Mouse (Mus musculus): Measurements from ENCODE around the gene Gm49405. TPM values are rescaled to one million over a fixed set of nuclear protein-coding genes. Genes with fewer than 3 reads are reported as not detected.

Gene Gm49405
- polyA plus RNA-seq, 1 experiment, result 2.1 TPM

DNA sequence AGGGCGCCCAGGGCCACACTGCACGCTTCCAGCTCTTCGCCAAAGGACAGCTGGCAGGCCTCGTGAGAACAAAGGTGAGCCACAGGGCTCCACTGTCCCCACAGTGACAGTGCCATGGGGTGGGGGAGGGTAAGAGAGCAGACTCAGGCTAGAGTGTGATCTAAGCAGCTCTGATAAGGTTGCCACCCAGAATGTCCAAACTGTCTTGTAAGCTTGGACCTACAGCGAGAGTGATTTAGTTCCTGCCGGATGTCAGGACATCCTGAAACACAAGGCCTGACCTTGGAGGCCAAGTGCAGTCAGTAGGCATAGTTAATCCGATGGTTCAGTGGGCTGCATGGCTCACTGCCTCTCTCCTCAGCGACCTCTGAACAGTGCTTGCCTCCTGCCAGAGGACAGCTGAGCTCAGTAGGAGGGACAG, 15.2 kb upstream of the Gm49405 start:
- H3K4me3 ChIP-seq (ENCODE audit: insufficient read depth, low read length), result no peak overlapping the region
- peaks cover 5% of the 10 kb centered on the region; the same call in 1 of the 2 replicates for H3K4me1 ChIP-seq (ENCODE audit: control insufficient read depth, insufficient read depth, low read length)
- TF ChIP-seq CTCF (IDR thresholded peaks at IDR 0.05; ENCODE audit: borderline replicate concordance, insufficient read depth, low read length) (no peak), POLR2A (IDR thresholded peaks at IDR 0.05; ENCODE audit: low read depth, low read length) (no peak)
- H3K27ac ChIP-seq (ENCODE audit: insufficient read depth, low read length), result no peak overlapping the region

DNA sequence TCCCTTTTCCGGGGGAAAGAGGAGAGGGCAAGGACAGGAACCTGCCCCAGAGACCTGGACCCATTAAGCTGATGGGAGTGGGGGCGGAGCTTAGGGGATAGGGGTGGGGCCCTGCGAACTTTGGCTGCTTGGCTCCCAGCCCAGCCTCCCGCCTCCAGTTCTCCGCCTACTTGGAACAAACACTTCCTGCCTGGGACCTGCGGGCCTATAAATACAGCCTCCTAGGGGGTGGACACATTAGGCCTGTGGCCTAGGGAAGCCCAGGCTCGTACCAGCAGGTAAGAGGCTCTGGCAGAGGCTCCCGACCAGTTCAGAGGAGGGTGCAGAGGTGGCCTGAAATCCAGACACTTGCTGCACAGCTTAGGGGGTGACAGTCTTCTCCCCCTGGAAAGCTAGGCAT, 14.1 kb upstream of the Gm49405 start, which contains the start of gene Acy3:
Acy3 (plus strand) TSS at position 237 of the 400 bp plus-strand sequence.
- TF ChIP-seq CTCF (IDR thresholded peaks at IDR 0.05; ENCODE audit: borderline replicate concordance, insufficient read depth, low read length) (no peak), POLR2A (IDR thresholded peaks at IDR 0.05; ENCODE audit: low read depth, low read length) (peak; percentile 75)
- H3K4me3 ChIP-seq (ENCODE audit: insufficient read depth, low read length), result no peak within 1 kb of the TSS

DNA sequence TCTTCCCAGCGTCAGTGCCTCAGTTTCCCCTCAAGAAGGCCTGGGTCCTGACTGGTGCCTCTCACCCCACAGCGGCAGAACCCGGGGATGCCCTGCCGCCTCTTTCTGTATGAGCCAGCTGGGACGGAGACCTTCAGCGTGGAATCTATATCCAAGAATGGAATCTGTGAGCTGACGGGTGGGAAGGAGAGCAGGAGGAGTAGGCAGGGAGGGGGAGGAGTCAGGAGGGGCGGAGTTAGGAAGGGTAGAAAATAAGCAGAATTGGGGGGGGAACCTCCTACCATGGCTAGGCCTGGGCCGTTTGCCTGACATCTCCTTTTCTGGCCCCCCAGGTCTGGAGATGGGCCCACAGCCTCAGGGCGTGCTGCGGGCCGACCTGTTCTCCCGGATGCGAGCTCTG, 12.4 kb upstream of the Gm49405 start:
- Histone ChIP-seq H3K27ac (ENCODE audit: insufficient read depth, low read length) (no peak overlapping the region), H3K4me3 (ENCODE audit: insufficient read depth, low read length) (no peak overlapping the region), H3K4me1 (ENCODE audit: control insufficient read depth, insufficient read depth, low read length) (peaks cover 5% of the 10 kb centered on the region; the same call in 1 of the 2 replicates)
- TF ChIP-seq POLR2A (IDR thresholded peaks at IDR 0.05; ENCODE audit: low read depth, low read length), result no peak
- no peak for TF ChIP-seq CTCF (IDR thresholded peaks at IDR 0.05; ENCODE audit: borderline replicate concordance, insufficient read depth, low read length)

More for the DNA sequence above, 14.1 kb upstream of the Gm49405 start, which contains the start of gene Acy3:
- no peak within 1 kb of the TSS for H3K27ac ChIP-seq (ENCODE audit: insufficient read depth, low read length)
- H3K4me1 ChIP-seq (ENCODE audit: control insufficient read depth, insufficient read depth, low read length), result peaks cover 5% of the 10 kb centered on the region; the same call in 1 of the 2 replicates

DNA sequence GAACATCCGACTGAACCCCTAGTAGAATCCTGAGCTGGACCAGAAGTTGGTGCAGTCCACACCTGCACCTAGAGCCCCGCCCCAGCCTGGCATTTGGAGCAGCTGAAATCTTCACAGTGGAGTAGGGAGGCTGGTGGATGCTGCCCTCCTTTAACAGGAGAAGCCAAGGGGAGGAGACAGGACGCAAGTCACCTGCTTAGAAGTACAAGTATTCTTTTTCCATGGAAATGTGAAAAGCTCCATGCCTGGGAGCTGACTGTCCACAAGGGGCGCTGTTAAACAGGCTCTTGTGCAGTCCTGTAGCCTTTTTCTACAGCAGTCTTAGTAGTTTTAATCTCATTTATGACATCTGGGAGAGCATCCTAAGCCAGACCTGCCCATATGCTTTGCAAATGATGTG, 11.7 kb upstream of the Gm49405 start:
- TF ChIP-seq POLR2A (IDR thresholded peaks at IDR 0.05; ENCODE audit: low read depth, low read length) (no peak), CTCF (IDR thresholded peaks at IDR 0.05; ENCODE audit: borderline replicate concordance, insufficient read depth, low read length) (no peak)
- Histone ChIP-seq H3K27ac (ENCODE audit: insufficient read depth, low read length) (no peak overlapping the region), H3K4me1 (ENCODE audit: control insufficient read depth, insufficient read depth, low read length) (peaks cover 5% of the 10 kb centered on the region; the same call in 1 of the 2 replicates), H3K4me3 (ENCODE audit: insufficient read depth, low read length) (no peak overlapping the region)

DNA sequence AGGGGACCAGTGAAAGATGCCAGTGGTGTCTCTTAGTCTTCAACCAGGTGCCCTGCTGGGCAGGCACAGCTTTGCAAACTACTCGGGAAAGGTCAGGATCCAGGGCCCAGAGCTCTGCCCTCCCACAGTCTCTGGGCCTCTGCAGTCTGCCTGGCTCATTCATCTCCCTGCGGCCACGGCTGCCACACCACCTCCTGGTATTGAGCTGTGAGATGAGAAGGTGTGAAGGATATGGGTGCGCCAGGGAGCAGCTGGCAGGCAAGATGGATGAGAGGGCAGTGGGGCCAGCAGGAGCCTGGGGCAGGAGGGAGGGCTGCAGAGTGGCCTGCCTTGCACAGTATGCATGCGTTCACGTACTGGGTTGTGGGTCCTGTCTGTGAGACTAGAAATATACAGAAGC, 9.6 kb upstream of the Gm49405 start:
- Histone ChIP-seq H3K4me1 (ENCODE audit: control insufficient read depth, insufficient read depth, low read length) (peaks cover 5% of the 10 kb centered on the region; the same call in 1 of the 2 replicates), H3K27ac (ENCODE audit: insufficient read depth, low read length) (no peak overlapping the region), H3K4me3 (ENCODE audit: insufficient read depth, low read length) (no peak overlapping the region)
- TF ChIP-seq CTCF (IDR thresholded peaks at IDR 0.05; ENCODE audit: borderline replicate concordance, insufficient read depth, low read length), result no peak
- no peak for TF ChIP-seq POLR2A (IDR thresholded peaks at IDR 0.05; ENCODE audit: low read depth, low read length)

DNA sequence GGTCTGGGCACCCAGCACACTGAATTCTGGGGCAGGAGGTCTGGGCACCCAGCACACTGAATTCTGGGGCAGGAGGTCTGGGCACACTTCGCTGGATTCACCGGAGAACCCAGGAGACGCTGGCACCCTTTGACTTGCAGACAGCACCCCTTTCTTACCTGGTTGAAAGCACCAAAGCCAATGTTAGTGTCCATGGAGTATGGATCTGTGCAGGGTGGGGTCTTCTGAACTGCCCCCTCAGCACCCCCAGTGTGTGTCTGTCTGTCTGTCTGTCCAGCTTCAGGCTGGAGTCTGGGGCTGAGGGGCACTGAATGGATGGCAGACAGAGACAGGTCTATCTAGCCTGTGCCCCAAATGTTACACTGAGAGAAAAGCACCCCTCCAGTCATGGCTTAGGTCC, 8.9 kb upstream of the Gm49405 start:
- no peak overlapping the region for H3K27ac ChIP-seq (ENCODE audit: insufficient read depth, low read length)
- H3K4me3 ChIP-seq (ENCODE audit: insufficient read depth, low read length), result no peak overlapping the region
- no peak for TF ChIP-seq CTCF (IDR thresholded peaks at IDR 0.05; ENCODE audit: borderline replicate concordance, insufficient read depth, low read length)
- no peak for TF ChIP-seq POLR2A (IDR thresholded peaks at IDR 0.05; ENCODE audit: low read depth, low read length)
- peaks cover 3% of the 10 kb centered on the region; the same call in 1 of the 2 replicates for H3K4me1 ChIP-seq (ENCODE audit: control insufficient read depth, insufficient read depth, low read length)

DNA sequence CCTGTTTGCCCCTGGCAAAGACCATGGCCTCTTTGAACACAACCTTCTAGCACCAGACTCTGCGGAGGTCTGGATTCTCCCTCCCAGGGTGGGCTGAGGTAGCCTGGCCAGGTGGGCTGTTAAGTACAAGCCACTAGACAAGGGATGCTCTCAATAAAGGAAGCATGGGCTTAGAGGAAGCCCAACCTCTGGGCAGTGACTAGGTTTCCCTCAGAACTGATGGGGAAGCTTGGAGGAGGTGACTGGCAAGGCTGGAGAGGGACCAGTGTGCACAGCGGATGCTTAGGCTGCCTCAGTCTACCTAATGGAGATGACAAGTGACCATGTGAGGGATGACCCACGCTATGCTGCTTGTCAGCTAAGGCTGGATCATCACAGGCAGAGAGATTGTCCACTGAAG, 8.5 kb upstream of the Gm49405 start:
- TF ChIP-seq POLR2A (IDR thresholded peaks at IDR 0.05; ENCODE audit: low read depth, low read length) (no peak), CTCF (IDR thresholded peaks at IDR 0.05; ENCODE audit: borderline replicate concordance, insufficient read depth, low read length) (no peak)
- no peaks in the 10 kb centered on the region for H3K4me1 ChIP-seq (ENCODE audit: control insufficient read depth, insufficient read depth, low read length)
- H3K4me3 ChIP-seq (ENCODE audit: insufficient read depth, low read length), result no peak overlapping the region
- H3K27ac ChIP-seq (ENCODE audit: insufficient read depth, low read length), result no peak overlapping the region

DNA sequence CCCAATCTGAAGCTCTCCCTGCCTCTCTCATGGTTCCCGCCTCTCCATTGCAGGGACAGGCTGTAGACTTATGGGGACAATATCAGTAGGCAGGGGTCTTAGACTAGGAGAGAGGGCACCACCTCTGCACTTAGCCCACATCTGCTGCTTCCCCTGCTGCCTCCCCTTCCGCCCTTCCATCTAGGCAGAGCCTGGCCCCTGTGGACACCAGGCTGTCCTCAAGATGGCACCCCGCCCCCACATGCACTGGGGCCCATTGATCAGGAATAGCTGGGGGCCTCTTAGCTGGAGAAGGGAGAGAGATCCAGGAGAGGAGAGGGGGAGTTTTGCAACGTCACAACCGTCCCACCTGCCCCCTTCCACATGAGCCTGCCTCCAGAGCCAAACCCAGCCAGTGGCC, 8.0 kb upstream of the Gm49405 start, which contains the start of gene Tbx10:
Tbx10 (plus strand) TSS at position 337 of the 400 bp plus-strand sequence.
- TF ChIP-seq CTCF (IDR thresholded peaks at IDR 0.05; ENCODE audit: borderline replicate concordance, insufficient read depth, low read length) (no peak), POLR2A (IDR thresholded peaks at IDR 0.05; ENCODE audit: low read depth, low read length) (no peak)
- Histone ChIP-seq H3K27ac (ENCODE audit: insufficient read depth, low read length) (no peak within 1 kb of the TSS), H3K4me3 (ENCODE audit: insufficient read depth, low read length) (no peak within 1 kb of the TSS), H3K4me1 (ENCODE audit: control insufficient read depth, insufficient read depth, low read length) (no peaks in the 10 kb centered on the region)

DNA sequence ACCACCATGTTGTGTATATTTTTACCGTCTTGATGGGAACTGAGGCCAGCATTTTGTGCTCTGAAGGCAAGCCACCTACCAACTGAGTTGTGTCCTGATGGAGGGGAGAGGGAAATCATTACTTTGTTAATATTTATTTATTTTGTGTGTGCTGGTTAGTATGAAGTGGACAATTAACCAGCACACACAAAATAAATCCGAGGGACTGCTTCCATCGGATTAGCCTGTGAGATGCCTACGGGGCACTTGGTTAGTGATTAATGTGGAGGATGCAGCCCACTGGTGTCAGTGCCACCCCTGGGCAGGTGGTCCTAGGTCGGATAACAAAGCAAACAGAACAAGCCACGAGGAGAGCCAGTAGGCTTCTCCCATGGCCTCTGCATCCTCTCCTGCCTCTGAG, 5.5 kb upstream of the Gm49405 start:
- Histone ChIP-seq H3K4me1 (ENCODE audit: control insufficient read depth, insufficient read depth, low read length) (no peaks in the 10 kb centered on the region), H3K27ac (ENCODE audit: insufficient read depth, low read length) (no peak overlapping the region), H3K4me3 (ENCODE audit: insufficient read depth, low read length) (no peak overlapping the region)
- no peak for TF ChIP-seq POLR2A (IDR thresholded peaks at IDR 0.05; ENCODE audit: low read depth, low read length)
- TF ChIP-seq CTCF (IDR thresholded peaks at IDR 0.05; ENCODE audit: borderline replicate concordance, insufficient read depth, low read length), result no peak

DNA sequence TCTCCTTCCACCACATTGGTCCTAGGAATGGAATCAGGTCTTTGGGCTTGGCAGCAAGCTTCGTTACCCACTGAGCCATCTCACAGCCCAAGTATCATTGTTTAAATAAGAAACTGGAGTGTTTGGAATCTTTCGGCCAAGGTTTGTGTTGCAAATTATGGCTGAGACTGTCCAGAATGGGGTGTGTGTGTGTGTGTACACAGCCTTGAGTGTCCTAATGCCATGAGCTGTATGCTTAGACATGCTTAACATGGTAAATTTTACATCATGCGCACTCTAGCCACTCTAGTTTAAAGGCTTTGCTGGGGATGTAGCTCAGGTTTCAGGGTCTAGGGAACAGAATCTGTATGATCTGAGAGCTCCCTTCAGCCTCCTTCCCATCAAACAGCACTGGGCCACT, 4.9 kb upstream of the Gm49405 start:
- no peak overlapping the region for H3K4me3 ChIP-seq (ENCODE audit: insufficient read depth, low read length)

More for the DNA sequence above, 4.9 kb upstream of the Gm49405 start:
- H3K27ac ChIP-seq (ENCODE audit: insufficient read depth, low read length), result no peak overlapping the region
- H3K4me1 ChIP-seq (ENCODE audit: control insufficient read depth, insufficient read depth, low read length), result no peaks in the 10 kb centered on the region
- no peak for TF ChIP-seq CTCF (IDR thresholded peaks at IDR 0.05; ENCODE audit: borderline replicate concordance, insufficient read depth, low read length)
- no peak for TF ChIP-seq POLR2A (IDR thresholded peaks at IDR 0.05; ENCODE audit: low read depth, low read length)

Measured in embryonic fibroblast, embryonic 13.5 days (primary cell).